Mouse (Mus musculus) midbrain, embryonic 11.5 days (tissue): ENCODE measurements around the gene Crcp. TPM values are rescaled to one million over a fixed set of nuclear protein-coding genes. Genes with fewer than 3 reads are reported as not detected.

Experiments used
- ATAC-seq: fragments of 200-750 bp; cut with Nextera tagmentation; 2 replicates; pipeline ENCODE4 v1.8.0; 2017; ENCODE audit warnings: moderate TSS enrichment, moderate library complexity; ENCODE audit not compliant: low FRiP score
- DNase-seq: peaks from one replicate; pipeline ENCODE4 v3.0.0; 2015; ENCODE audit warnings: low spot score; ENCODE audit errors: missing footprints
- H3K27ac ChIP-seq: fragments of 300-500 bp; sonication (generic); 2 replicates; pipeline ENCODE4 v1.5.1; 2014; ENCODE audit warnings: low read depth, low read length
- H3K27me3 ChIP-seq: fragments of 300-500 bp; sonication (generic); 2 replicates; pipeline ENCODE4 v1.6.1; 2014; ENCODE audit warnings: mild to moderate bottlenecking, low read length, moderate library complexity, mixed read lengths; ENCODE audit not compliant: control insufficient read depth, insufficient read depth
- H3K36me3 ChIP-seq: fragments of 300-500 bp; sonication (generic); 2 replicates; pipeline ENCODE4 v1.6.1; 2014; ENCODE audit warnings: mild to moderate bottlenecking, low read length, moderate library complexity, mixed read lengths; ENCODE audit not compliant: control insufficient read depth, insufficient read depth
- H3K4me1 ChIP-seq: fragments of 300-500 bp; sonication (generic); 2 replicates; pipeline ENCODE4 v1.6.1; 2014; ENCODE audit warnings: low read length; ENCODE audit not compliant: control insufficient read depth, insufficient read depth
- H3K4me2 ChIP-seq: fragments of 300-500 bp; sonication (generic); 2 replicates; pipeline ENCODE4 v1.6.1; 2014; ENCODE audit warnings: mild to moderate bottlenecking, moderate library complexity
- H3K4me3 ChIP-seq: fragments of 300-500 bp; sonication (generic); 2 replicates; pipeline ENCODE4 v1.5.1; 2014; ENCODE audit warnings: low read depth, low read length
- H3K9ac ChIP-seq: fragments of 300-500 bp; sonication (generic); 2 replicates; pipeline ENCODE4 v1.6.1; 2014; ENCODE audit warnings: low read length
- H3K9me3 ChIP-seq: fragments of 300-500 bp; sonication (generic); 2 replicates; pipeline ENCODE4 v1.6.1; 2016; ENCODE audit warnings: low read length; ENCODE audit not compliant: control insufficient read depth
- WGBS: fragments of 180-500 bp; shearing (Covaris S2); extraction: QIAGEN DNeasy Blood & Tissue Kit; methylation state at CpG from one replicate; pipeline ENCODE4 v1.1.7; 2014; 5-methylcytosine and 5-hydroxymethylcytosine counted together
- polyA plus RNA-seq: library from polyadenylated mRNA; unstranded; fragments of >200 nt; fragmentation: Nextera tagmentation; extraction: Ambion mirVana; gene quantifications from 2 replicates; pipeline ENCODE4 v1.2.1, GENCODE M21; 2014

Crcp gene
- polyA plus RNA-seq, 1 experiment from 2014 or later, result 42.7 TPM

DNA sequence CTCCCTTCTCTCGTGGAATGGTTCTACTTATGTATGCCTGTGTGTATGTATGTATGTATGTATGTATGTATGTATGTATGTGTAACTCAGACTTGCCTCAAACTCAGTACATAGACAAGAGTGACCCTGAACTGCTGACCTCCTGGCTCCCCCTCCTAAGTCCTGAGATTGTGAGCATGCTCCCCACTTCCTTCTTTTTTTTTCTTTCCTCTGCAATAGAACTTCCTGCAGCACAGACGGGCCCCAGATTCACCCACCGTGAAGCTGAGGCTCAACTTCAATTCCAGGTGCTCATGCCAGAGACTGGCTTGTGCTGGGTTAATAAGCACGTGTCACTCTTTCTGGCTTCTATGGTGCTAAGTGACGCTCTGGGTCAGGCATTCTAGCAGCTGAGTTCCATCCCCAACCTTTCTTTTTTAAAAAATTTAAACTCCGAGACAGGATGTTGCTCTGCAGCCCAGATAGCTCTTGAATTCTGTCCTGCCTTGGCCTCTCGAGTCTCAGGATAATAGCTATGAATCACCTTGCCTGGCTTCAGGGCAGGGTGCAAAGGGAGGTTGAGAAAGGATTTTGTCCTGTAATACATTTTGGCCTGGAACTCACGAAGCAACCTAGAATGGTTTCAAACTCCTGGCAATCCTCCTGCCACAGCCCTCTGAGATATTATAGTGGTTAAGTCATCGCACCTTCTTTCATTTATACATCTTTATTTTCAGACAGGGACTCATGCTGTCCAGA, 49.2 kb downstream of the Crcp start:
- Histone ChIP-seq H3K4me1 (peaks cover 5% of the 10 kb centered on the region), H3K4me2 (no peak overlapping the region), H3K36me3 (no peaks in the 10 kb centered on the region; the same call in 1 of the 2 replicates), H3K4me3 (no peak overlapping the region), H3K9me3 (peaks cover 4% of the 10 kb centered on the region; the same call in 1 of the 2 replicates), H3K27me3 (no peaks in the 10 kb centered on the region), H3K27ac (no peak overlapping the region), H3K9ac (peak overlapping the region; percentile 46; the same call in 1 of the 2 replicates)
- no peak for ATAC-seq
- DNase-seq, result no peak
- WGBS, result 81% methylated on average over 9 of the region's 9 CpGs

DNA sequence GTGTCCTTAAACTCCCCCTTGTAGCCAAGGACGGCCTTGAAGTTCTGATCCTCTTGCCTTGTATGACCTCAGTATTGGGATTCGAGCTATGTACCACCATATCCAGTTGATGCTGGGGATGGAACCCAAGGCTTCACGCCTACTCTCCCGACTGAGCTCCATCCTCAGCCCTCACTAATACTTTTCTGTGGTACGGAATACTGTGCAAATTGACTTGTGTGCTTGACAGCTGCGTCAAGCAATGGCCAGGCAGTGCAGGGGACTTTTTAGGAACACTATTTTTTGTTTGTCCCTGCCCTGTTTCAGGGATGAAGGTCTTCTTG, 49.7 kb downstream of the Crcp start:
- no peak for DNase-seq
- Histone ChIP-seq H3K9me3 (peaks cover 4% of the 10 kb centered on the region; the same call in 1 of the 2 replicates), H3K27me3 (no peaks in the 10 kb centered on the region), H3K4me1 (peaks cover 5% of the 10 kb centered on the region), H3K4me2 (peak overlapping the region; percentile 67), H3K27ac (no peak overlapping the region; the same call in 1 of the 2 replicates), H3K4me3 (peak overlapping the region; percentile 64; the same call in 1 of the 2 replicates), H3K9ac (peak overlapping the region; percentile 46), H3K36me3 (no peaks in the 10 kb centered on the region; the same call in 1 of the 2 replicates)
- ATAC-seq, result peak; percentile 20; the same call in 1 of the 2 replicates
- 46% methylated on average over 6 of the region's 6 CpGs for WGBS

DNA sequence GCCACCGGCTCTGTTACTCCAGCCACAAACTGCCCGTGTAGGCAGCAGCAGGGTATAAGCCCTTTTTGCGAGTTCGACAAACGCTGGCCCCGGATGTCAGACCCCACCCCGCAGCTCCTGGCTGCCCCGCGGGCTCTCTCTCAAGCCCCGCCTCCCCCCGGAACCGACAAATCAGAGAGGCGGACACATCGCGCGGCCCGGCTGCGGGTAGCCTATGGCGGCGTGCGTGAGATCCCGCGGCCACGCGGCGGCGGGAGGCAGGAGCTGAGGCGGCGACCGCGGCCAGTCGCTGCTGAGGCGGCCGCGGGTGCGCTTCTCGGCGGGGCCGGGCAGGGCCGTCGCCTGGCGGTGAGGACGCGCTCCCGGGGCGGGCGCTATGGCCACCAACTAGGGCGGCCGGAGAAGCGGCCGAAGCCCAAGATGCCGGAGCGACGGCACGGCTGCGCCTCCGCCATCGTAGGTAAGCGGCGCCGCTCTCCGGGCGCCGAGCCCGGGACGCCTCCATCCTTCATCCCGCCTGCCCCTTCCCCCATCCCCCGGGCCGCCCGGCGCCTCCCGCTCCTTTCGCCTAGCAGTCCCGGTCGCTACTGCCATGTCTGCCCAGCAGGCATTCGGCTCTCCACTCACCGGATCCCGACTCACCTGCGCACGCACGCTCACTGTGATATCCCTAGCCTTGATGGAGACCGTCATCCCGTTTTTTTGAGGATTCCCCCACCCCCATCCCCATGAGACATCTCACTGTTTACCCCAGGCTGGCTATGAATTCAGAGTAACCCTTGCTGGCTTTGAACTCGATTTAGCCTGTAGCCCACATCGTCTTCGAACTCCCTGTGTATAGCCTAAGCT, 50.3 kb downstream of the Crcp start:
- DNase-seq (peak; percentile 99), ATAC-seq (peak; percentile 98)
- peak overlapping the region; percentile 89 for H3K9ac ChIP-seq
- H3K9me3 ChIP-seq, result peaks cover 4% of the 10 kb centered on the region; the same call in 1 of the 2 replicates
- peak overlapping the region; percentile 62 for H3K27ac ChIP-seq
- no peaks in the 10 kb centered on the region for H3K27me3 ChIP-seq
- 1% methylated on average over 72 of the region's 86 CpGs for WGBS
- H3K4me3 ChIP-seq, result peak overlapping the region; percentile 64
- H3K4me2 ChIP-seq, result peak overlapping the region; percentile 67
- H3K4me1 ChIP-seq, result peaks cover 5% of the 10 kb centered on the region
- H3K36me3 ChIP-seq, result no peaks in the 10 kb centered on the region; the same call in 1 of the 2 replicates

DNA sequence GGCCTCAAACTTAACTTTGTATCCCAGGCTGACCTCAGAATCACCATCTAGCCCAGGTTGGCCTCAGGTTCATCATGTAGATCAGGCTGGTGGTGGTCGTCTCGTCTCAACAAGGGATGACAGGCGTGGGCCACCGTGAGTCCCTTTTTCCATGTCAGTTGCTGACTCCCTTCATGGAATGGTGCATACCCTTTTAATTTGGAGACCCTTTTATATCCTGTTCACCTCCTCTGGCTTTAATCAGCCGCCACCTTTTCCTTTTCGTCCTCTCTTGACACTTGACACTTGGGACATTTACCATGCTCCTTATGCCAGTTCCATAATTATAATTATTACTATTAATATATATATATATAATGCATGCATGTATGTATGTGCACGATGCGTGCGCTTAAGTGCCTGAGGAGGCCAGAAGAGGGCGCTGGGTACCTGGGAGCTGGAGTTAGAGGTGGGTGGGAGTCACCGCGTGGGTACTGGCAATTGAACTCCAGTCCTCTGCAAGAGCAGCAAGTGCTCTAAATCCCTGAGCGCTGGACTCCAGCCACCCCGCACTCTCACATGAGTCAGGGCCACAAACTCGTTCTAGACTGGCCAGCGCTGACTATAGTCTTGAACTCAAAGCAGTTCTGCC, 51.1 kb downstream of the Crcp start:
- Histone ChIP-seq H3K4me1 (peaks cover 5% of the 10 kb centered on the region), H3K27me3 (no peaks in the 10 kb centered on the region), H3K9me3 (peaks cover 4% of the 10 kb centered on the region; the same call in 1 of the 2 replicates), H3K4me3 (peak overlapping the region; percentile 64), H3K36me3 (no peaks in the 10 kb centered on the region; the same call in 1 of the 2 replicates), H3K4me2 (peak overlapping the region; percentile 67), H3K27ac (no peak overlapping the region), H3K9ac (peak overlapping the region; percentile 89)
- ATAC-seq (no peak), DNase-seq (no peak)
- 77% methylated on average over 16 of the region's 16 CpGs for WGBS

DNA sequence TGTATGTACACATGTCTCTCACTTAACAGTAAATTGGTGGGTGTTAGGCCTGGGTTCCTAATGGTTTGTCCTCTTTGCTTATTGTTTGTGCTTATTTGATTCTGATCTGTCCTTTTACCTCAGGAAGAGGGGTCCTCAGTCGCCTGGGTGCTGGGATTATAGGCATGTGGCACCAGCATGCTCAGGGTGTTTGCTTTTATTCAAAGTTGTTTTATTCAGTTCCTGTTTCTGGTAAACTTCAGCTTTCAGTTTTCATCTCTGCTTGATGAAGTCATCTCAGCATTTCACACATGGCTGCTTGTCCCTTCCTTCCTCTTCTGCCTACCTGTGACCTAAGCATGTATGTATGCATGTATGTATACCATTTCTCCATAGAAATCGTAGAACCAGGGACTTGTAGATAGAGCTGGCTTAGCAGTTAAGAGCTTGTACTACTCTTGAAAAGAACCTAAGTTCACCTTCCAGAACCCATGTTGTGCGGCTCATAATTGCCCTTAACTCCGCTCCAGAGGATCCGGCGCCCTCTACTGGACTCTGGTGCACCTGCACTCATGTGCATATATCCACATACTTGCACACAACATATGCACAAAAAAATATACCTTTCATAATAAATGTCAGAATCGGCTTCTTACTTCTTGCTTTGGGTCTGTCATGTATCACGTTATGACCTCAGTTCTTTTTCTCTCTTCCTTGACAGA, 52.2 kb downstream of the Crcp start:
- Histone ChIP-seq H3K4me2 (no peak overlapping the region), H3K36me3 (no peaks in the 10 kb centered on the region; the same call in 1 of the 2 replicates), H3K9me3 (peaks cover 4% of the 10 kb centered on the region; the same call in 1 of the 2 replicates), H3K27me3 (no peaks in the 10 kb centered on the region), H3K27ac (no peak overlapping the region), H3K9ac (no peak overlapping the region), H3K4me1 (peaks cover 5% of the 10 kb centered on the region), H3K4me3 (no peak overlapping the region)
- 95% methylated on average over 8 of the region's 8 CpGs for WGBS
- ATAC-seq (no peak), DNase-seq (no peak)

DNA sequence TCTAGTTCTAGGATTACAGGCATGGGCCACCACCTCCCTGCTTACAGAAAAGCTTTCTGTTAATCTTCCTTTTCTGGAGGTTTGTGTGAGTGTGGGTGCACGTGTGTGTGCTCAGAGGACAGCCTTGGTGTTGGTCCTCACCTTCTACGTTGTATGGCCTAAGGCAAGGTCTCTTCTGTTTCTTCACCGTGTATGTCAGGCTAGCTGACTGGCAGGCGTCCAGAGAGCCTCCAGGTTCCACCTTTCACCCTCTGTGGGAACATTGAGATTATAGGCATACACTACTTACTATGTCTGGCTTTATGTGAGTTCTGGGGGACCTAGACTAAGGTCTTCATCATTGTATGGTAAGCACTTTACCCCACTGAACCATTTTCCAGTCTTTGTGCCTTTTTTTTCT, 53.3 kb downstream of the Crcp start:
- no peaks in the 10 kb centered on the region for H3K27me3 ChIP-seq
- WGBS, result 89% methylated on average over 4 of the region's 4 CpGs
- ATAC-seq (no peak), DNase-seq (no peak)
- H3K27ac ChIP-seq, result no peak overlapping the region
- no peaks in the 10 kb centered on the region; the same call in 1 of the 2 replicates for H3K36me3 ChIP-seq
- peaks cover 5% of the 10 kb centered on the region for H3K4me1 ChIP-seq
- H3K4me3 ChIP-seq, result no peak overlapping the region
- H3K4me2 ChIP-seq, result no peak overlapping the region
- H3K9me3 ChIP-seq, result peaks cover 4% of the 10 kb centered on the region; the same call in 1 of the 2 replicates
- H3K9ac ChIP-seq, result no peak overlapping the region

DNA sequence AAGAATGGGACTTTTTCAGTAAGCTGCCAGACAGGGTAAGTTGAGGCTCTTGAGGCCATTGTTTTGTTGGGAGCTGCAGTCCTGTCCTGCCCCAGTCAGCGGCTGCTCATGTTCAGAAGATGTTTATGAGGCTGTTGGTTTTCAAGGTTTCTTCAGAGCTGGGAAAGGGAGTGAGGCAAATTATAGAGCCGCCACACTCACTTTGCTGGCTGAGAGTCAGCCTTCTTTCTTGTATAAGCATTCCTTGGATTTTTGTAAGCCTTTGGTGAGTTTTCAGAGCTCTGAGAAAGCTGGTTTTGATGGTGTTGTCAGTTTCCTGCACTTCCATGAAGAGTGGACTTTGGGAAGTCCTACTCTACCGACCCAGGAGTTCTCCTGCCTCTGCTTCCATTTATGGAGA, 55.2 kb downstream of the Crcp start:
- ATAC-seq (no peak), DNase-seq (no peak)
- Histone ChIP-seq H3K9me3 (peaks cover 4% of the 10 kb centered on the region; the same call in 1 of the 2 replicates), H3K4me3 (no peak overlapping the region), H3K9ac (no peak overlapping the region), H3K4me2 (no peak overlapping the region), H3K27ac (no peak overlapping the region), H3K36me3 (no peaks in the 10 kb centered on the region; the same call in 1 of the 2 replicates), H3K27me3 (no peaks in the 10 kb centered on the region), H3K4me1 (peaks cover 5% of the 10 kb centered on the region)
- 92% methylated on average over 3 of the region's 3 CpGs for WGBS

DNA sequence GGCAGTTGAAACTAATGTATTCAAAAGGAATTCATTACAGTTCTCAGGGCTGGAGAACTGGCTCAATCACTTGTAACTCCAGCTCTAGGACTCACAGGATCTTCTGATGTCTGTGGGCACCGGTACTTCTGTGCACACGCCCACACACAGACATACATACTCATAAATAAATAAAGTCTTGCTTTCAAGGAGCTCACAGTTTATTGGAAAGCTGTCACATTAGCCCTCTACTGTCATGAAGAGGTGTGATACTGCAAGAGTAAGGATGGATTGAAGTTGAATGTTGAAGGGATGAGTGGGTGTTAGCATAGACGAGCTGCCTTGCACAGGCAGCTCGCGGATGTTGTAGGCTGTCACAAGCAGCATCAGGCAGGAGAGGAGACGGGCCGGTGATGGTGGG, 58.9 kb downstream of the Crcp start:
- Histone ChIP-seq H3K36me3 (no peaks in the 10 kb centered on the region), H3K4me1 (no peaks in the 10 kb centered on the region), H3K4me3 (no peak overlapping the region), H3K27me3 (no peaks in the 10 kb centered on the region), H3K4me2 (no peak overlapping the region), H3K9me3 (no peaks in the 10 kb centered on the region), H3K9ac (no peak overlapping the region), H3K27ac (no peak overlapping the region)
- ATAC-seq (no peak), DNase-seq (no peak)
- WGBS, result 91% methylated on average over 7 of the region's 7 CpGs
